Mouse (Mus musculus): ENCODE results near the gene Gal3st2b. TPM values are rescaled to one million over a fixed set of nuclear protein-coding genes. Genes with fewer than 3 reads are reported as not detected.
"Not testable (repeated sequence)": the region's sequence is repeated elsewhere in the genome, so short reads cannot be mapped to it uniquely, and the experiment has no call there.

Gene Gal3st2b
- polyA plus RNA-seq, 1 experiment = 0.31 TPM

DNA sequence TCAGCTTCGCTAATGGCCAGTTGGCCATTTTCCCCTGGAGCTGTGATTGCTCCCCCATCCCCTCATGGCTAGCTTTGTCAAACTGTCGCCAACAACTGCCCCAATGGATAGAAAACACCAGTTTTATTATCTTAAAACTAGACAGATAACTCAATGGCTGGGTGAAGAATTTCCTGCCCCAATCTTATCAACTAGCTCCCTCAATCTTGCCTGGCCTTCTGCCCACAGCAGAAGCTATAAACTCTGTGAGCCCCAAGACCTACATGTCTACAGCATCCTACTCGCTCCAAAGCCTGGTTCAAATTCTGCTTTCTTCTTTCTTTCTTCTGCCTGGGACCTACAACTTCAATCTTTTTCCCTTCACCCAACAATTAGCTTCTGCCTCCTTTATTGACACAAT lies 951 bp upstream of the Gal3st2b start:
- not testable (repeated sequence) for H3K36me3 ChIP-seq (ENCODE audit: control insufficient read depth, insufficient read depth, low read length, poor library complexity, severe bottlenecking); H3K9me3 ChIP-seq (replicated peaks; ENCODE audit: control insufficient read depth, insufficient read depth, low read length, poor library complexity, severe bottlenecking); H3K27me3 ChIP-seq (ENCODE audit: control insufficient read depth, insufficient read depth, low read length, poor library complexity, severe bottlenecking); H3K27ac ChIP-seq (ENCODE audit: insufficient read depth, low read length); H3K4me3 ChIP-seq (ENCODE audit: low read depth, low read length); H3K9ac ChIP-seq (ENCODE audit: low read depth, poor library complexity, severe bottlenecking); H3K4me1 ChIP-seq (ENCODE audit: control insufficient read depth, insufficient read depth, low read length)

DNA sequence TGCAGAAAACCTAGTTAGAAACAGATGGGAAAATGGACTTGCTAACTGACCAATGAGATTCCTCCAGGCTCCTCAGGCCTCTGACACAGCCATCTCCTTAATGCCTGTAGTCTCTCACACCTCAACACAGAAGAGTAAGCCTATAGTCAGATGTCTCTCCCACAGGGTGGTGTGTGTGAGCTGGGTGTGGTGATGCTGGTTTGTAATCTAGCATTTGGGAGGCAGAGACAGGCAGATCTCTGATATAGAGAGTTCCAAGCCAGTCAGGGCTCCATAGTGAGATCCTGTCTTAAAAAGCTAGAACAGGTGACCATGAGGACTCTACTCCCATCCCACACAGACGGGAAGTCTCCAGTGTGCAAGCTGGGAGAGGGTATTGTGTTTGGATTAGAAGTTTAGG lies 664 bp downstream of the Gal3st2b start:
- H3K9me3 ChIP-seq (replicated peaks; ENCODE audit: control insufficient read depth, insufficient read depth, low read length, poor library complexity, severe bottlenecking); H3K27ac ChIP-seq (ENCODE audit: insufficient read depth, low read length); H3K4me3 ChIP-seq (ENCODE audit: low read depth, low read length); H3K36me3 ChIP-seq (ENCODE audit: control insufficient read depth, insufficient read depth, low read length, poor library complexity, severe bottlenecking); H3K4me1 ChIP-seq (ENCODE audit: control insufficient read depth, insufficient read depth, low read length); H3K27me3 ChIP-seq (ENCODE audit: control insufficient read depth, insufficient read depth, low read length, poor library complexity, severe bottlenecking); H3K9ac ChIP-seq (ENCODE audit: low read depth, poor library complexity, severe bottlenecking): not testable (repeated sequence)

DNA sequence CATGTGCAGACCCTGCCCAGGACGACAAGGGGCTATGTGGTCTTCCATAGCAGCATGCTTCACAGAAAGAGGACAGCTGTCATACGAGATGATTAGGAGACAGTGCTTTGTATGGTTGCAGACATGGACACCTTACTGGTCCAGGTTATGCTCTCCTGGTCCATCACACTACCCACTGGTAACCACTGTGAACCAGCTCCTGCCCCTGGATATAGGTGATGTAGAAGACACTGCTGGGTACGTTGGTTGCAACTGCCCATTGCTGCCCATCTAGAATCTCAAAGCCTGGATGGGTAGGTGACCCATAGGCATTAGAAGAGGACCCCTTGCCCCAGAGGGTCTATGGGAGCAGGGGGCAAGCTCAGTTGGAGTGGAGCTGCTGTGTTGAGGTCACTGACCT lies 1.2 kb downstream of the Gal3st2b start:
- H3K27me3 ChIP-seq (ENCODE audit: control insufficient read depth, insufficient read depth, low read length, poor library complexity, severe bottlenecking); H3K27ac ChIP-seq (ENCODE audit: insufficient read depth, low read length); H3K4me3 ChIP-seq (ENCODE audit: low read depth, low read length); H3K4me1 ChIP-seq (ENCODE audit: control insufficient read depth, insufficient read depth, low read length); H3K9me3 ChIP-seq (replicated peaks; ENCODE audit: control insufficient read depth, insufficient read depth, low read length, poor library complexity, severe bottlenecking); H3K9ac ChIP-seq (ENCODE audit: low read depth, poor library complexity, severe bottlenecking); H3K36me3 ChIP-seq (ENCODE audit: control insufficient read depth, insufficient read depth, low read length, poor library complexity, severe bottlenecking): not testable (repeated sequence)

DNA sequence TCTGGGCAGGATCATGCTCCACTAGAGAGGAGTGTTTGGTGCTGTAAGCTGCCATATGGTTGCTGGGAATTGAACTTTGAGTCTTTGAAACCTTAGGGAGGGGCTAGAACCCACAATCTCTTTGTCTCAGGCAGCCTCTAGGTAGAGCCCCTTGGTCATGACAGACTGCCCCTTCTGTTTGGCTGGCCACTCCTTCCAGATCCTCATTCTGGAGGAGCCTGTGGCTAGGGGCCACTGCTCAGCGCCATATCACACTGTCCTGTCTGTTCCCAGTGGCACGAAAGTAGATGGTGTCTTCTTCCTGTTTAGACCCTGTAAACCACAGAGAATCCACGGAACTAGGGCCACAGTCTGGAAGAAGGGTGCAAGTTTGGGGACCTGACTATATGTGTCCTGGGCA lies 4.5 kb downstream of the Gal3st2b start:
- not testable (repeated sequence) for H3K9me3 ChIP-seq (replicated peaks; ENCODE audit: control insufficient read depth, insufficient read depth, low read length, poor library complexity, severe bottlenecking); H3K27me3 ChIP-seq (ENCODE audit: control insufficient read depth, insufficient read depth, low read length, poor library complexity, severe bottlenecking); H3K9ac ChIP-seq (ENCODE audit: low read depth, poor library complexity, severe bottlenecking); H3K27ac ChIP-seq (ENCODE audit: insufficient read depth, low read length); H3K4me1 ChIP-seq (ENCODE audit: control insufficient read depth, insufficient read depth, low read length); H3K36me3 ChIP-seq (ENCODE audit: control insufficient read depth, insufficient read depth, low read length, poor library complexity, severe bottlenecking); H3K4me3 ChIP-seq (ENCODE audit: low read depth, low read length)

DNA sequence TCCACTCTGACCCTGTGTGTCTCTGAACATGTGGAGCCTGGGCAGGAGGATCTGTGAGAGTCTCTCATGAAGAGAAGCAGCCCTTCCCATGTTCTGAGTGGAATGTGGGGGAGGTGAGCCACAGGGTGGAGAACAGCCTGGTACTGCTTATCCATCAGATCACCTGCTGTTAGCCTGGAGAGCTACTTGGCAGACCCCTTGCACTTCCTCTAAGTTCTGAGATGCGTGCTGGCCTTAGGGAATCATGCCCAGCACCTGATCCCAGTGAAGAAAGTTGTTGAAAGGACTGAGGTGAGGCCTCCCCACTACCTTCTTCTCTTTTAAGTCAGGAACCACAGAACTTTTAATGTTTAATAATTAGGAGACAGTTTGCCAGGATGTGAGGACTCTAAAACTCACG lies 5.0 kb downstream of the Gal3st2b start:
- H3K9me3 ChIP-seq (replicated peaks; ENCODE audit: control insufficient read depth, insufficient read depth, low read length, poor library complexity, severe bottlenecking); H3K4me3 ChIP-seq (ENCODE audit: low read depth, low read length); H3K9ac ChIP-seq (ENCODE audit: low read depth, poor library complexity, severe bottlenecking); H3K27ac ChIP-seq (ENCODE audit: insufficient read depth, low read length); H3K36me3 ChIP-seq (ENCODE audit: control insufficient read depth, insufficient read depth, low read length, poor library complexity, severe bottlenecking); H3K27me3 ChIP-seq (ENCODE audit: control insufficient read depth, insufficient read depth, low read length, poor library complexity, severe bottlenecking); H3K4me1 ChIP-seq (ENCODE audit: control insufficient read depth, insufficient read depth, low read length): not testable (repeated sequence)

DNA sequence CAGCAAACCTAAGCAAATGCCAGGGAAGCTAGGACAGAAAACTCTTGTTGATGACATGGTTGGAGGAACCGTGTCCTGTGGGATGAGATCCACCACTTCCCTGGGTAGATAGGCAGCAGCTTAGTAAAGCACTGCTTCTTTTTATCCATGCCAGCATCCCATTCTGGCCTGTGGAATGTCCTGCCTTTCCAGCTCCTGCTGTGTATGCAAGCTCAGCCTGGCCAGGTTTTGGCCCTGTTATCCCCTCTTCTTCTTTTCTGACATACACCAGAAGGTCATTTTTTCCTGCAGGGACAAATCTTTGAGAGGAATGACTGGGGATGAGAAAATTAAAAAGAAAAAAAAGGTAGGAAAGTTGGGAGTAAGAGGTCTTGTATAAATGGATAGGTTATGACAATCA lies 17.3 kb downstream of the Gal3st2b start:
- H3K4me3 ChIP-seq (ENCODE audit: low read depth, low read length); H3K9me3 ChIP-seq (replicated peaks; ENCODE audit: control insufficient read depth, insufficient read depth, low read length, poor library complexity, severe bottlenecking); H3K36me3 ChIP-seq (ENCODE audit: control insufficient read depth, insufficient read depth, low read length, poor library complexity, severe bottlenecking); H3K4me1 ChIP-seq (ENCODE audit: control insufficient read depth, insufficient read depth, low read length); H3K27ac ChIP-seq (ENCODE audit: insufficient read depth, low read length); H3K27me3 ChIP-seq (ENCODE audit: control insufficient read depth, insufficient read depth, low read length, poor library complexity, severe bottlenecking); H3K9ac ChIP-seq (ENCODE audit: low read depth, poor library complexity, severe bottlenecking): not testable (repeated sequence)

DNA sequence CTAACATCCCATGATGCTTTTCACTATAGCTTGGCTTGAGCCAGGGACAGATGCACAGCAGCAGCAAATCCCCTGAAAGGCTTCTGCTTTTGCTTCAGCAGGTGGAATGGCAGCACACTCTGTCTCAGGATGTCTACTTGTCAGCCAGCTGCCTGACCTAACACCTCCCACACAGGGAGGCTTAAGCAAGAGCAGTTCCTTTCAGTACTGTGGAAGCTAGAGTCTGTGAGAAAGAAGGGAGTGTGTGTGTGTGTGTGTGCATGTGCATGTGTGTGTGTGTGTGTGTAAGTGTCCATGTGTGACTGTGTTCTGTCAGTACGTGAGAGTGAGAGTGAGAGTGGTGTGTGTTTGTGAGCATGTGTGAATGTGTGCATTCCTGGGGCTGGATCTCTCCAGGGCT lies 19.7 kb downstream of the Gal3st2b start:
- not testable (repeated sequence) for H3K9me3 ChIP-seq (replicated peaks; ENCODE audit: control insufficient read depth, insufficient read depth, low read length, poor library complexity, severe bottlenecking); H3K36me3 ChIP-seq (ENCODE audit: control insufficient read depth, insufficient read depth, low read length, poor library complexity, severe bottlenecking); H3K27ac ChIP-seq (ENCODE audit: insufficient read depth, low read length); H3K4me1 ChIP-seq (ENCODE audit: control insufficient read depth, insufficient read depth, low read length); H3K27me3 ChIP-seq (ENCODE audit: control insufficient read depth, insufficient read depth, low read length, poor library complexity, severe bottlenecking); H3K9ac ChIP-seq (ENCODE audit: low read depth, poor library complexity, severe bottlenecking); H3K4me3 ChIP-seq (ENCODE audit: low read depth, low read length)

DNA sequence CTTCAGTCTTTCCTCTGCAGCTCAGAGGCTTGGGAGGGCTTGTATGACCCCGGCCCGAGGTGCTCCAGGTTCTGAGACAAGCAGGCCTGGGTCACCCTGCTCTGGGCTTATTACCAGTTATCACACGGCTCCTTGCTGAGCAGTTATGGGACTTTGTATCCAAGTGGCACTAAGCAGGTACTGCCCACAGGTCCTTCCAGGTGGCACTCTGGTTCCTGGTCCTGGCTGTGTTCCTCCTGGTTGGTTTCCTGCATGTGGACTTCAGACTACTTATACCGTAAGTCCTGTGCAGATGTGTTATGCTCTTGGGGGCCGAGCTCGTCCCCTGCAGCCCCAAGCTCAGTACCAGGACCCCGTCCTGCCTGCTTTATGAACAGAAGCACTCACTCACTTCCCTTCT lies 20.3 kb downstream of the Gal3st2b start:
- H3K36me3 ChIP-seq (ENCODE audit: control insufficient read depth, insufficient read depth, low read length, poor library complexity, severe bottlenecking); H3K4me1 ChIP-seq (ENCODE audit: control insufficient read depth, insufficient read depth, low read length); H3K4me3 ChIP-seq (ENCODE audit: low read depth, low read length); H3K27ac ChIP-seq (ENCODE audit: insufficient read depth, low read length); H3K9ac ChIP-seq (ENCODE audit: low read depth, poor library complexity, severe bottlenecking); H3K27me3 ChIP-seq (ENCODE audit: control insufficient read depth, insufficient read depth, low read length, poor library complexity, severe bottlenecking); H3K9me3 ChIP-seq (replicated peaks; ENCODE audit: control insufficient read depth, insufficient read depth, low read length, poor library complexity, severe bottlenecking): not testable (repeated sequence)

DNA sequence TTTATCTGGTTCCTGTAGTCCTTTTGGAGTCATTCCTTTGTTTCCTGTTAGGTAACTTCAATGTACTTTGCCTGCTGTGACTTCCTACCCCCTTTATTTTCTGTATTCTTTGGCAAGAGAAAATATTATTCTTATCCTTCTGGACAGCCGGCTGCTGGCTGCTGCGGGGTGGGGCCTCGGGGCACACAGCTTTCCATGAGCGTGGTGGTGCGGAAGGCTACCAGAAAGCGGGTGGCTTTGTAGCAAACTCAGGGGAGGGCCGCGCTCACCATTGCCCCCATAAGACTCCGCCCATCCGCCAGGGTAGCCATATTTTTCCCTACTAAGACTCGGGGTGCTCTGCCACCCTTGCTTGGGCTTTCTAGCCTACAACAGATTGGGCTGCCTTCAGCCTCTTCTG lies 31.0 kb downstream of the Gal3st2b start:
- H3K4me3 ChIP-seq (ENCODE audit: low read depth, low read length); H3K36me3 ChIP-seq (ENCODE audit: control insufficient read depth, insufficient read depth, low read length, poor library complexity, severe bottlenecking); H3K27me3 ChIP-seq (ENCODE audit: control insufficient read depth, insufficient read depth, low read length, poor library complexity, severe bottlenecking); H3K9me3 ChIP-seq (replicated peaks; ENCODE audit: control insufficient read depth, insufficient read depth, low read length, poor library complexity, severe bottlenecking); H3K27ac ChIP-seq (ENCODE audit: insufficient read depth, low read length); H3K9ac ChIP-seq (ENCODE audit: low read depth, poor library complexity, severe bottlenecking); H3K4me1 ChIP-seq (ENCODE audit: control insufficient read depth, insufficient read depth, low read length): not testable (repeated sequence)

DNA sequence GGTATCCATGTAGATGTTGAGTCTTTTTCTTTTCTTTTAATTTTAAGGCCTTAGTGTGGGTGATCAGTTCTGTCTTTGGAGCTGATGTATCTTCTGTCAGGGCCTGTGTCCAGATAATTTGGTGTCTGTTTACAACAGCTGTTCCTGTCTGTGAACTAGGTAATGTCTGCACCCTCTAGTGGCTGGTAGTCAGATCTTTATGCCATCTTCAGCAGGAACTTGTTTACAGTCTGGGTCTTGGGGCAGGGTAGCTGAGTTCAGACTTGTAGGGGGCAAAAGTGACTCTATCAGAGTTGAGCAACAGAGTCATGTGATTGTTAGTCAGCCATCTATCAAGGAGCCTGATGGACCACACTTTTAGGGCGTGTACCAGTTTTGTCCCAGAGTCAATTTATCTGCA lies 48.4 kb downstream of the Gal3st2b start:
- H3K9ac ChIP-seq (ENCODE audit: low read depth, poor library complexity, severe bottlenecking); H3K27ac ChIP-seq (ENCODE audit: insufficient read depth, low read length); H3K4me1 ChIP-seq (ENCODE audit: control insufficient read depth, insufficient read depth, low read length); H3K9me3 ChIP-seq (replicated peaks; ENCODE audit: control insufficient read depth, insufficient read depth, low read length, poor library complexity, severe bottlenecking); H3K4me3 ChIP-seq (ENCODE audit: low read depth, low read length); H3K36me3 ChIP-seq (ENCODE audit: control insufficient read depth, insufficient read depth, low read length, poor library complexity, severe bottlenecking); H3K27me3 ChIP-seq (ENCODE audit: control insufficient read depth, insufficient read depth, low read length, poor library complexity, severe bottlenecking): not testable (repeated sequence)
